Mouse (Mus musculus): Measurements from ENCODE around the gene Sugct.

Gene Sugct

GRCm38 (mm10) chr13:17694911-17695699, at the start of gene Sugct, which contains the start of gene Mplkip:
Sugct (minus strand) TSS chr13:17695553.
Mplkip (plus strand) TSS chr13:17695192.
- peak; percentile 100 for DNase-seq (ENCODE audit: low spot score)

GRCm38 (mm10) chr13:17728798-17729197, 33.4 kb upstream of the Sugct start:
- DNase-seq (ENCODE audit: low spot score) = no peak

GRCm38 (mm10) chr13:17727922-17728321, 32.6 kb upstream of the Sugct start:
- DNase-seq (ENCODE audit: low spot score) = no peak

- DNase-seq (ENCODE audit: low spot score) = no peak
Observed at GRCm38 (mm10) chr13:17717357-17717756, 22.0 kb upstream of the Sugct start.

GRCm38 (mm10) chr13:17708784-17709311, 13.5 kb upstream of the Sugct start:
- DNase-seq (ENCODE audit: low spot score) = no peak

GRCm38 (mm10) chr13:17705188-17705826, 10.0 kb upstream of the Sugct start:
- DNase-seq (ENCODE audit: low spot score) = no peak

GRCm38 (mm10) chr13:17702311-17702710, 7.0 kb upstream of the Sugct start:
- no peak for DNase-seq (ENCODE audit: low spot score)

- DNase-seq (ENCODE audit: low spot score) = no peak
Observed at GRCm38 (mm10) chr13:17701322-17701721, 6.0 kb upstream of the Sugct start.

GRCm38 (mm10) chr13:17700090-17700715, 4.8 kb upstream of the Sugct start:
- DNase-seq (ENCODE audit: low spot score) = no peak

- DNase-seq (ENCODE audit: low spot score) = no peak
Observed at GRCm38 (mm10) chr13:17695898-17696580, 686 bp upstream of the Sugct start.

GRCm38 (mm10) chr13:17694414-17694813, 939 bp downstream of the Sugct start:
- no peak for DNase-seq (ENCODE audit: low spot score)

- no peak for DNase-seq (ENCODE audit: low spot score)
Observed at GRCm38 (mm10) chr13:17693816-17694215, 1.5 kb downstream of the Sugct start.

- DNase-seq (ENCODE audit: low spot score) = no peak
Observed at GRCm38 (mm10) chr13:17691436-17691835, 3.9 kb downstream of the Sugct start.

GRCm38 (mm10) chr13:17690686-17691085, 4.7 kb downstream of the Sugct start:
- DNase-seq (ENCODE audit: low spot score) = no peak

GRCm38 (mm10) chr13:17689461-17689860, 5.9 kb downstream of the Sugct start:
- no peak for DNase-seq (ENCODE audit: low spot score)

- DNase-seq (ENCODE audit: low spot score) = no peak
Observed at GRCm38 (mm10) chr13:17671122-17671521, 24.2 kb downstream of the Sugct start.

- no peak for DNase-seq (ENCODE audit: low spot score)
Observed at GRCm38 (mm10) chr13:17667380-17667779, 28.0 kb downstream of the Sugct start.

GRCm38 (mm10) chr13:17642294-17642693, 53.1 kb downstream of the Sugct start:
- DNase-seq (ENCODE audit: low spot score) = no peak

- no peak for DNase-seq (ENCODE audit: low spot score)
Observed at GRCm38 (mm10) chr13:17638008-17638407, 57.3 kb downstream of the Sugct start.

- no peak for DNase-seq (ENCODE audit: low spot score)
Observed at GRCm38 (mm10) chr13:17627108-17627507, 68.2 kb downstream of the Sugct start.

GRCm38 (mm10) chr13:17624976-17625375, 70.4 kb downstream of the Sugct start:
- DNase-seq (ENCODE audit: low spot score) = no peak

GRCm38 (mm10) chr13:17606217-17606616, 89.1 kb downstream of the Sugct start:
- no peak for DNase-seq (ENCODE audit: low spot score)
